ENCODE assay signal across 9 mouse cellular contexts in the genomic region with DNA sequence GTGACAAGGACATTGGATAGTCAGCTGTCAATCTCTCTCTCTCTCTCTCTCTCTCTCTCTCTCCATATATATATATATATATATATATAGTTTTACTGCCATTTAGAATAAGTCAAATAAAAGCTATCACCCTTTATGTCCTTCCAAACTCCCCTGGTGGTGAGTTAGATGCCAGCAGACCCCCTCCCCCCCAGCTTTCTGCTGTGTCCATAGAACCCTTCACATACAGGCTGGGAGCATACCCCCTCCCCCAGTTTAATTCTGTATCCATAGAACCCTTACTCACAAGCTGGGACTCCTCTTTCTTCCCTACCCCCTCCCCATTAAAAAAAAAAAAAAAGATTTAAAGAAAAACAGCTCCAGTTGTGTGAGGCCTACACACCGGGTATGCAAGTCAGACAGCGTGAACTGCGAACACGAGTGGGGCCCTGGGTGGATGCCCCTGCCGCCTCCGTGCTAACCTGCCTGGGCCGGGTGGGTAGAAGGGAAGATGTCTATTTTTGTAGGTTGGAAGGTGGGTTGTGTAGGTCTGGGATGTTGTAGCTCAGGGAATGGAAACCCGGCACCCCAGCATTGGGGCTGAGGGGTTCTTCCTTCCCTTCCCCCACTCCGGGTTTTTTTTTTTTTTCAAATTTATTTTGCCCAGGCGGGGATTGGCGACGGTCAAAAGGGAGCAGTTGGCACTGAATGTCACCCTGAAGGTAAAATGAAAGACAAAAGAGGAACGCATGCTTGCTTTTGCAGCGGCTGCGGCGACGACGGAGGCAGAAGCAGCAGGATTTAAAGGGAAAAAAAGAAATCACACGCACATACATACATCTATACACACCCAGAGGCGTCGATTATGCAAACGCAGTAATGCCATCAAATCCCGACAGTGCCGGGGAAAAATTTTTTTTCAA. TPM values are rescaled to one million over a fixed set of nuclear protein-coding genes. Genes with fewer than 3 reads are reported as not detected.
DNase-seq lines count a peak whose midpoint lies in the region; ATAC-seq lines count a peak whose summit lies in the region.
"Had no signal": no experiment of that assay in that cellular context is flagged by ENCODE, and none has a peak within 500 bp of the region (broad histone marks: within the 10 kb centered on the region; RNA-seq: fewer than 3 reads in every experiment).

No protein-coding gene starts in this region.

- peak overlapping the region; percentile 87 for H3K4me2 ChIP-seq in heart, embryonic 12.5 days

- WGBS in heart, embryonic 10.5 days, result 9% methylated on average over 24 of the region's 24 CpGs
- 4% methylated on average over 24 of the region's 24 CpGs for WGBS in heart, embryonic 12.5 days
- WGBS in limb, embryonic 10.5 days, result 12% methylated on average over 24 of the region's 24 CpGs

- peak overlapping the region; percentile 99 for H3K27ac ChIP-seq in heart, embryonic 10.5 days
- peak overlapping the region; percentile 96 for H3K27ac ChIP-seq in heart, embryonic 12.5 days (ENCODE audit: poor library complexity, severe bottlenecking)
- peak overlapping the region; percentile 93 for H3K27ac ChIP-seq in limb, embryonic 10.5 days

- H3K4me1 ChIP-seq in heart, embryonic 10.5 days, result peaks cover 34% of the 10 kb centered on the region
- peaks cover 36% of the 10 kb centered on the region for H3K4me1 ChIP-seq in heart, embryonic 12.5 days (replicated peaks)
- H3K4me1 ChIP-seq in limb, embryonic 10.5 days, result peaks cover 24% of the 10 kb centered on the region

- no peak for ATAC-seq in heart, embryonic 12.5 days (ENCODE audit: insufficient number of reproducible peaks, low FRiP score)

- no peaks in the 10 kb centered on the region for H3K9me3 ChIP-seq in heart, embryonic 10.5 days
- no peaks in the 10 kb centered on the region for H3K9me3 ChIP-seq in heart, embryonic 12.5 days (replicated peaks)
- no peaks in the 10 kb centered on the region for H3K9me3 ChIP-seq in limb, embryonic 10.5 days (replicated peaks)

- no peak for DNase-seq in heart, embryonic 10.5 days (ENCODE audit: low spot score)
- no peak for DNase-seq in heart, adult 9 months (ENCODE audit: low spot score in 2 of 2)
- peak; percentile 22 for DNase-seq in cerebellum, adult 8-10 months
- no peak for DNase-seq in limb, embryonic 10.5 days (ENCODE audit: low spot score)
- DNase-seq in right cerebral cortex, postnatal 14 days, result peak; percentile 28
- no peak for DNase-seq in Muller cell, postnatal 12 days (ENCODE audit: inconsistent ontology term)
- DNase-seq in embryo, embryonic 10 days (ENCODE audit: low spot score), result no peak

- H3K27me3 ChIP-seq in heart, embryonic 10.5 days (ENCODE audit: insufficient read depth, poor library complexity, severe bottlenecking), result no peaks in the 10 kb centered on the region
- H3K27me3 ChIP-seq in heart, embryonic 12.5 days (replicated peaks), result no peaks in the 10 kb centered on the region
- H3K27me3 ChIP-seq in limb, embryonic 10.5 days (ENCODE audit: low read depth, poor library complexity, severe bottlenecking), result peaks cover 9% of the 10 kb centered on the region; the same call in 1 of the 2 replicates
- H3K27me3 ChIP-seq: CH12.LX had no signal

- H3K4me3 ChIP-seq in heart, embryonic 10.5 days, result peak overlapping the region; percentile 77
- peak overlapping the region; percentile 84 for H3K4me3 ChIP-seq in heart, embryonic 12.5 days
- peak overlapping the region; percentile 71 for H3K4me3 ChIP-seq in limb, embryonic 10.5 days

- no peaks in the 10 kb centered on the region for H3K36me3 ChIP-seq in heart, embryonic 10.5 days
- no peaks in the 10 kb centered on the region for H3K36me3 ChIP-seq in heart, embryonic 12.5 days
- no peaks in the 10 kb centered on the region for H3K36me3 ChIP-seq in limb, embryonic 10.5 days

- H3K9ac ChIP-seq in heart, embryonic 12.5 days, result peak overlapping the region; percentile 95

RNA-seq across cellular contexts. Expression of a gene that starts 42.4 kb away (rescaled TPM):
- polyA plus RNA-seq in heart, embryonic 10.5 days (2016; fragmentation: Nextera tagmentation; extraction: Ambion mirVana), result 22.4 and 38.9 TPM in 2 replicates
- 33.3 and 39.3 TPM in 2 replicates for polyA plus RNA-seq in heart, embryonic 12.5 days (2016; fragmentation: Nextera tagmentation; extraction: Ambion mirVana)
- 2.2 and 2.9 TPM in 2 replicates for polyA plus RNA-seq in limb, embryonic 10.5 days (2016; fragmentation: Nextera tagmentation; extraction: Ambion mirVana)

Comparison
In these comparisons a context has a peak if more than half of its experiments do, and no peak if none do; other contexts are left out.
1. DNase-seq: peak in cerebellum, adult 8-10 months (single experiment) and right cerebral cortex, postnatal 14 days (single experiment); none in heart, embryonic 10.5 days (single experiment), heart, adult 9 months (0 of 2), limb, embryonic 10.5 days (single experiment), Muller cell, postnatal 12 days (single experiment) and embryo, embryonic 10 days (single experiment).
2. Peak in every context shown above with its lines, with median percentiles within 50 percentile points of each other: H3K27ac ChIP-seq and H3K4me3 ChIP-seq.